Mouse (Mus musculus) cerebellum, adult (tissue): ENCODE measurements around the gene Scgb2b21.
"Not testable (repeated sequence)": the region's sequence is repeated elsewhere in the genome, so short reads cannot be mapped to it uniquely, and the experiment has no call there.

Experiments used
- ATAC-seq: cut with Nextera tagmentation; 2 replicates; pipeline ENCODE4 v1.9.2; 2017; ENCODE audit warnings: mild to moderate bottlenecking, moderate library complexity, mixed read lengths; ENCODE audit not compliant: insufficient number of reproducible peaks, low FRiP score, low TSS enrichment

Gene Scgb2b21

GRCm38 (mm10) chr7:33520358-33520757, at the start of gene Scgb2b21:
TSS of gene Scgb2b21 (minus strand) at chr7:33520458.
- ATAC-seq, result no peak

- not testable (repeated sequence) for ATAC-seq
Observed at GRCm38 (mm10) chr7:33543420-33543819, 23.2 kb upstream of the Scgb2b21 start.
